Mouse (Mus musculus): Measurements from ENCODE around the gene Eng. TPM values are rescaled to one million over a fixed set of nuclear protein-coding genes. Genes with fewer than 3 reads are reported as not detected.

Eng gene
- total RNA-seq, 2 experiments from 2014 or later = 1.4 to 15.5 TPM

- ATAC-seq (replicated peaks; ENCODE audit: low FRiP score, poor library complexity, severe bottlenecking) = no peak
Observed at GRCm38 (mm10) chr2:32640550-32641051, 5.8 kb upstream of the Eng start.

- ATAC-seq (replicated peaks; ENCODE audit: low FRiP score, poor library complexity, severe bottlenecking) = no peak
Observed at GRCm38 (mm10) chr2:32641810-32642209, 4.6 kb upstream of the Eng start.

DNA sequence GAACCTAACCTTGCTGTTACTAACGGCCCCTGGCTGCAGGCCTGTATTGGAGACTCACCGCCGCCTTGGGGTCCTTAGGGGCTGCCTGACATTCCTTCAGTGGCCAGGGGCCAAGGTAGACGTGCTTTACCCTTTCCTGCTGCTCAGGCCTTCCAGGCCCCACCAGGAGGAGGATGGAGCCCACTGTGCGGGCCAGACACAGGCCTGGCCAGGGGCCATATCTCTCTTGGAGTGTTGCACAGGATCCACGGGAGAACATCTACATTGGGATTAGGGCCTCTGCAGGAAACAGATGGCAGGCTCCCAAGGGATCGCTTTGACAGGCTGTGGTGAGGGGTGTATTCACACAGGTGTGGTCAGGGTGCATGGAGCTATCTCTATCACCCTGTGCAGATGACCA is 3.6 kb upstream of the Eng start:
- ATAC-seq (replicated peaks; ENCODE audit: low FRiP score, poor library complexity, severe bottlenecking) = no peak

GRCm38 (mm10) chr2:32644083-32644482 is 2.3 kb upstream of the Eng start:
- no peak for ATAC-seq (replicated peaks; ENCODE audit: low FRiP score, poor library complexity, severe bottlenecking)

- ATAC-seq (replicated peaks; ENCODE audit: low FRiP score, poor library complexity, severe bottlenecking) = no peak; the same call in 1 of the 2 replicates
Observed at GRCm38 (mm10) chr2:32644799-32645475, 1.5 kb upstream of the Eng start.

DNA sequence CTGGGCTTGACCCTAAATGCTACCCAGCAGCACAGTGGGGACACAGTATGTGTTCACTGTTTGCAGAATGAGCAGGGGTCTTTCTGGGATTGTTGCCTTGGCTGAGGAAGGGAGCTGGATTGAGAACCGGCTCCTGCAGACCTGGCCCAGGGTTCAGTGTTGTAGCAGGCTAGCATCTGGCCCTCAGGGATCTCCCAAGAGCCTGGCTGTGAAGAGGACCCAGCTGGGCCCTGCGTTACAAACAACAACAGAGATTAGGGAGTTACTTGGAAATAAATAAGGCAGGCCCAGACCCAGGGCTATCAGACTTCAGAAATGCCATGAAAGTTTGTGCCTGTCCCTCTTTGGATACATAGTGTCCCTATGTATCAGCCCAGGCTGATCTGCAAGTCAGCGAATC is 748 bp upstream of the Eng start:
- ATAC-seq (replicated peaks; ENCODE audit: low FRiP score, poor library complexity, severe bottlenecking) = peak; percentile 20; the same call in 1 of the 2 replicates

DNA sequence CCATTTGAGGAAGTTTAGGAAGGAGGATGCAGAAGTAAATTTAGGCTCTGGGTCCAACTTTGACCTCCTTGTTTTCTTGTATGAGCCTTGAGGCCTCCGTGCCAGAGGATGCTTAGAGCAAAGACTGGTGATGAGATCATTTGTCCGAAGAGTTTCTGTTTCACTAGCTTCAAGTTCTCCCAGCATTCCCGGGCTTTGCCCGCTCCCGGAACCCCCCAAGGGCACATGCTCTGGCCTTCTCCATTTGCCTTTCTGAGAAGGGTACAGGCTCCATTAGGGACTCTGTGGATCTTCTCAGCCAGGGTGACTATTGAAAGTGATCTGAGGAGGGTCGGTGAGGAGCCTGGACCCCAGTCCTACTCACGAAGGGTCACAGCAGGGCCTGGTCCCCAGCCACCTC is 971 bp downstream of the Eng start:
- ATAC-seq (replicated peaks; ENCODE audit: low FRiP score, poor library complexity, severe bottlenecking) = no peak

- no peak for ATAC-seq (replicated peaks; ENCODE audit: low FRiP score, poor library complexity, severe bottlenecking)
Observed at GRCm38 (mm10) chr2:32653764-32654163, 7.4 kb downstream of the Eng start.

- no peak for ATAC-seq (replicated peaks; ENCODE audit: low FRiP score, poor library complexity, severe bottlenecking)
Observed at GRCm38 (mm10) chr2:32654743-32655393, 8.5 kb downstream of the Eng start.

DNA sequence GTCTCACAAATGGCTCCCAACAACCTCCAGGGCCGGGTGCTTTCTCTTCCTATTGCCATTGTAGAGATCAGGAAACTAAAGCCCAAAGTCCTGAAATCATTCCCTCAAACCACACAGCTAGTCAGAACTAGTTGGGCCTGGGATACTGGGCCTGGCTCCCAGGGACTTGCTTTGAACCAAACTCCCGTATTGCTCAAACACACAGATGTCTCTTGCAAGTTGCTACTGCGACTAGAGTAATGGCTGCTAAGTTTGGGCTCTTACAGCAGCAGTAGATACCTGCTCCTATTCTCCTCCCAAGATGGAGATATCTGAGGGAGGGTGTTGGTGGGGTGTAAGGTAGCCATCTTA is 9.0 kb downstream of the Eng start:
- ATAC-seq (replicated peaks; ENCODE audit: low FRiP score, poor library complexity, severe bottlenecking) = no peak

- no peak for ATAC-seq (replicated peaks; ENCODE audit: low FRiP score, poor library complexity, severe bottlenecking)
Observed at GRCm38 (mm10) chr2:32655826-32656225, 9.4 kb downstream of the Eng start.

GRCm38 (mm10) chr2:32658873-32659272 is 12.5 kb downstream of the Eng start:
- ATAC-seq (replicated peaks; ENCODE audit: low FRiP score, poor library complexity, severe bottlenecking) = no peak

- no peak for ATAC-seq (replicated peaks; ENCODE audit: low FRiP score, poor library complexity, severe bottlenecking)
Observed at GRCm38 (mm10) chr2:32661509-32662107, 15.2 kb downstream of the Eng start.

DNA sequence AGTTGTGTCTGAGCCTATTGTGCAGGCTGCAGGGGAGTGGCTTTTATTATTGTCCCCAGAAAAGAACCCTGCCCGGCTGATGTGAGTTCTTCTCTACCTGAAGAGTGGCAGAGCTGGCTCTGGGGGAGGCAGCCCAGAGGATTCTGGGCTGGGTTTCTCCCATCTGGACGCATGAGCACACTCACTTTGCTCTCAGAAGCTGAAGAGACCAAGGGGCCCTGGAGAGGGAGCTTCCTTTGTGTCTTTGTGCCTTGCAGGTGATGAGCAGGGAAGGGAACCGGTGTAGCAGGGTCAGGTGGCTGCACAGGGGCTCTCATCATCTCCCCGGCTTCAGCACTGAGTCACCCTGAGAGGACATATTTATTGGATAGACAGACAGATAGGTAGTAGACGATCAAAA is 15.9 kb downstream of the Eng start:
- no peak for ATAC-seq (replicated peaks; ENCODE audit: low FRiP score, poor library complexity, severe bottlenecking)

DNA sequence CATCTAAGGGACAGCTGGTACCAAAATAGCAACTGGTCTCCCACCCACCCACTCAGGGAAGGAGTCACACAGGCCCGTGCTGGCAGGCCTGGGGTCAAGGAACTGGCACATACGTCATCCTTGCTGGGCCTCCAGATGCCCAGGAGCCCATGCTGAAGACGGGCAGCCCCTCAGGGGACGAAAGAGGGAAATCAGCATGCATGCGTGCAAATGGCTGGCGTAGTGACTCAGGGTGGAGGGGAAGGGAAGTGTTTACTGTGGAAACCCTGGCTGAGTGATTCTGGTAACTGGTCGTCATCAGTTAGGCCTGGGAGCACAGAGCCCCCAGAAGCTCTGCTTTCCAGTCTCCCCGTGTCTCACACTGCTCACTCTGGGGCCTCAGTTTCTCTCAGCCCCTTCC is 18.9 kb downstream of the Eng start:
- ATAC-seq (replicated peaks; ENCODE audit: low FRiP score, poor library complexity, severe bottlenecking) = no peak

GRCm38 (mm10) chr2:32665853-32666252 is 19.5 kb downstream of the Eng start:
- ATAC-seq (replicated peaks; ENCODE audit: low FRiP score, poor library complexity, severe bottlenecking) = no peak

DNA sequence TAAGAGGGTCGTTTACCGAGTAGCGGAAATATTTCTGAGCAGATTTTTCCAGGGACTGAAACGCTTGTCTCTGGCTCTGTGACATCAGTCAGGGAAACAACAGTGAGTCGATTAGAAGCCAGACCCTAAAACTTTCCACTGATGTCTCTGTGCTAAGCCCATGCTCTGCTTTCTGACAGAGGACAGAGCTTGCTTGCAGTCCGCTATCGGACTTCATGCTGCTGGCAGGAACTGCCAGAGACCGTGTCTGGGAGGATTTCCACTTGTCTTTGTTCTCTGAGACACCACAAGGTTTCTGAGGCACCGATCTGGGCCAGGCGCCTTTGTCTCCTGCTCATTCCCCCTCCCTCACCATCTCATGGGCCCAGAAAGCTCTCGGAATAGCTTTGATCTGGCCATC is 21.4 kb downstream of the Eng start:
- no peak for ATAC-seq (replicated peaks; ENCODE audit: low FRiP score, poor library complexity, severe bottlenecking)

DNA sequence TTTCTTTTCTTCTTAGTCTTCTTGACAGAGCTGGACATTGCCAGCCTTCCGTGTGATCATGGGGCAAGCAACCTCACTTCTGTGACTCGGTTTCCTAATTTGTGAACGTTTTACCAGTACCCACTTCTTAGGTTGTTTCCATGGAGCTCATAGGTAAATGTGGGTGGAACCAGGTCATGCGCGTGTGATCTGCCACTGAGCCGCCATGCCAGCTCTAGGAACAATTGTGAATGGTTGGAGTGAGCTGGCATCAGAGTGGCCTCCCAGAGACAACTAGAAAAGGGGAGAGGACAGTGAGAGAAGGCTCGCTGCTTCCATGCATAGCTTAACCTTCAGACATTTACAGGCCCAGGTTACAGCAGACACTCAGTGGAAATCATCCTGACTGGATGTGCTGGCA is 21.8 kb downstream of the Eng start:
- ATAC-seq (replicated peaks; ENCODE audit: low FRiP score, poor library complexity, severe bottlenecking) = no peak

DNA sequence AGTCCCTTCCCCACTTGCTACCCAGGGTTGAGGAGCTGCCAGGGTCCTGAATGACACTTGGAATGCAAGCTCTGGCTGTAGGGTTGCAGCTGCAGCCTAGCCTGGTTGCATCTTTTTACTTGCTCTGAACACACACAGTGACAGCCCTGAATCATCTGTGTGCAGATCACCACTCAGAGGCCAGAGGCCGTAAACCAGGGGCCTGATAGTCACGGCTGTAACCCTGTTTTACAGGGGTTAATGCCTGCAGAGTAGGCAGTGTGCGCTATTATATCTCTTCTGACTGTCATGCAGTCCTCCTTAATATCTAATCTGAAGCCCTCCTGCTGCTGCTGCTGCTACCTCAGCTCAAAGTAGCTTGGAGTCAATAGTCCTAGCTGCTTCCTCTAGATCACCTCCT is 23.5 kb downstream of the Eng start:
- no peak for ATAC-seq (replicated peaks; ENCODE audit: low FRiP score, poor library complexity, severe bottlenecking)

DNA sequence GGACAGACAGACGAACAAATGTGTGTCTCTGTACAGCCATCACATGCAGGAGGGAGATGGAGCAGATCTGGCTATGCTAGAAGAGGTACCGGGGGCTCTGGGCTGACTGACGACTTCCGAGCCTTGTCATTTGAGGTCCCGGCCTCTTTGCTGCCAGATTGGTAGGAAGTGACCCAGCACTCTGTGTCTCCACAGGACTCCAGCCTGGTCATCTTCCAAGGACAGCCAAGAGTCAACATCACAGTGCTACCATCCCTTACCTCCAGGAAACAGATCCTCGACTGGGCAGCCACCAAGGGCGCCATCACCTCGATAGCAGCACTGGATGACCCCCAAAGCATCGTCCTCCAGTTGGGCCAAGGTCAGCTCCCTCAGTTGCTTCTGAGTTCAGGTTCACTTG is 24.8 kb downstream of the Eng start:
- ATAC-seq (replicated peaks; ENCODE audit: low FRiP score, poor library complexity, severe bottlenecking) = no peak

GRCm38 (mm10) chr2:32671907-32672595 is 25.7 kb downstream of the Eng start:
- no peak for ATAC-seq (replicated peaks; ENCODE audit: low FRiP score, poor library complexity, severe bottlenecking)

Data from erythroid progenitor cell, adult 5-6 weeks (primary cell).